Mouse (Mus musculus) megakaryocyte progenitor cell, adult 5-6 weeks (primary cell): ENCODE results near the gene Tnfaip2. TPM values are rescaled to one million over a fixed set of nuclear protein-coding genes. Genes with fewer than 3 reads are reported as not detected.

Source experiments
- ATAC-seq: replicated peaks from 2 replicates; pipeline ENCODE4 v1.8.0; 2016; ENCODE audit warnings: mild to moderate bottlenecking, moderate TSS enrichment, inconsistent platforms; ENCODE audit not compliant: poor library complexity
- total RNA-seq, 2 experiments: library from RNA; stranded (forward) in 1 of 2; stranded (reverse) in 1 of 2; fragments of 157-497, 149-512 nt in 1 of 2; fragments of 200-1000 nt in 1 of 2; gene quantifications; 2 replicates each; pipeline versions ENCODE4 v1.2.3 to v1.2.4; 2015 to 2017

Tnfaip2 gene
- total RNA-seq, 2 experiments from 2014 or later: 18.3 to 31.1 TPM

DNA sequence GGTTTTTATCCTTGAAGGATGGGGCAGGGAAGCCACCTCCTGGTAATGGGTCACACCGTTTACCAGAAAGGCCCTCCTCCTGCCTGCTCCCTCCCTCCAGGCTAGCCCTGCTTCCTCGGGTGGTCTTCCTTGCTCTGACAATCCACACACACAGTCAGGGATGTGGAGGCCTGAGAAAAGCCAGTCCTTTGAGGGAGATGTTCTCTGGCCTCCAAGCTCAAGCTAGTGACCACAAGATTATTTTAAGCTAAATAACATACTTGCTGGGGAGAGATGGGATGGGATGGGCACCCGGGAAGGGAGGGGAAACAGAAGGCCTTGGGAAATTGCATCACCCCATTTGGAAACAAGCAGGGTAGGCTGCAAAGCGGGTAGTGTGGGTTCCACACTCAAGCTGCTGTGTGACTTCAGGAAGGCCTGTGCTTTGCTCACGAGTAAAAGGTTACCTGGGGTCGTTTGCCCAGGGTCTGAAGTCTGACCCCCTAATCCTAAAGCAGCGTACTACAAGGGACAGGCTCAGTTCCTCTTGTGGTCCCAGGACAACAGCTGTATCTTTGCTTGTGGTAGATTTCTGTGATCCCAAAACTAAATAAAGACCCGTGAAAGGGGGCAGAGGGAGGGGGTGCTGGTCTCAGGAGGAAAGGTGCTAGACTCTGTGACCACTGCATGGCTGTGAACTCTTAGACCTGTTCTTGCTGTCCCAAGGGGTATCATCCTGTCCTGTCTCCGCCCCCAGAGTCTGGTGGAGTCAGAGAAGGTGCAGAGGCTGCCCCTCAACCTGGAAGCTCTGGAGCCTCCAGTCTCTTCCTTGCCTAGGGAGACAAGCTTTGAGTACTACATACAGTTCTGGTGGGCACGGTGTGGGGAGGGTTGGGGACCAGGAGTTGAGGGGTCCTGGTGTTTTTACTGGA, 1.9 kb downstream of the Tnfaip2 start:
- peak; percentile 6; the same call in 1 of the 2 replicates for ATAC-seq

GRCm38 (mm10) chr12:111445161-111445889, 3.1 kb downstream of the Tnfaip2 start:
- no peak for ATAC-seq

GRCm38 (mm10) chr12:111445890-111446613, 3.8 kb downstream of the Tnfaip2 start:
- ATAC-seq: no peak

DNA sequence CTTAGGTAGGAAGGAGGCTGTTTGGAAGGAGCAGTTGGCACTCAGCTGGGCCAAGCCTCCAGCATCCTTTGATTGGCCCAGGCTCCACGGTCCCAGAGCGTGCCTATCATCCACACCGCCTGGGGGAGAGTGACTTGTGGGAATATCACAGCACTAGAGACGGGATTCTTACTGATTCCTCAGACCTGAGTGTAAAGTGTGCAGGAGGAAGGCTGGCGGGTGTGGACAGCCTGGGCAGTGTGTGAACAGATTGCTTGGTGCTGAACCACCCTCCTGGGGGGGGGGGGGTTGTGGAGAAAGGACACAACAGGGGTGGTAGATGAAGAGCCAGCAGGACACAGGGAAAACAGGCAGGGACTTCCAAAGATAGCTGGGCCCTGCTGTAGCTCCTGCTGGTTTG, 4.5 kb downstream of the Tnfaip2 start:
- no peak for ATAC-seq

DNA sequence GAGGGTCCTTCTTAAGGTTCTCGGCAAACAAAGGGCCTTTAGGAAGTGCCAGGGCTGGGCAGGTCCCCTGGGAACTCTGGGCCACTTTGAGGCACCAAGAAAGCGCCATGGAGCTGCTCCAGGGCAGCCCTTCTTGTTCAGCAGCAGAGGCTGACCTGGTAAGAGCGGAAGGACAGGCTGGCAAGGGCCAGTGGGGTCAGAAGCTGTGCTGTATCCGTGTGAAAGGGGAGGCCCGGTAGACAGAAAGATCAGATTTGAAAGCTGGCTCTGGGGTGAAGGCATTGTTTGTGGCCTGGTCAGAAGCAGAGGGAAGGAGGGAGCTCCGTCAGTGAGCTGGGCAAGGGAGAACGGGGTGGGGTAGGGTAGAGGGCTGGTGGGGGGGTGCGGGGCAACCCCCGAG, 5.1 kb downstream of the Tnfaip2 start:
- no peak for ATAC-seq

GRCm38 (mm10) chr12:111447898-111448760, 5.9 kb downstream of the Tnfaip2 start:
- no peak for ATAC-seq

- 0 out of 2 replicates have a peak, but pooled peaks have one; percentile 23 for ATAC-seq
These were observed 6.8 kb downstream of the Tnfaip2 start for GRCm38 (mm10) chr12:111448931-111449705.

- no peak for ATAC-seq
These were observed 8.1 kb downstream of the Tnfaip2 start for GRCm38 (mm10) chr12:111450359-111450758.

- ATAC-seq: no peak
These were observed 9.3 kb downstream of the Tnfaip2 start for GRCm38 (mm10) chr12:111451561-111451960.

GRCm38 (mm10) chr12:111454021-111454420, 11.8 kb downstream of the Tnfaip2 start:
- no peak for ATAC-seq

DNA sequence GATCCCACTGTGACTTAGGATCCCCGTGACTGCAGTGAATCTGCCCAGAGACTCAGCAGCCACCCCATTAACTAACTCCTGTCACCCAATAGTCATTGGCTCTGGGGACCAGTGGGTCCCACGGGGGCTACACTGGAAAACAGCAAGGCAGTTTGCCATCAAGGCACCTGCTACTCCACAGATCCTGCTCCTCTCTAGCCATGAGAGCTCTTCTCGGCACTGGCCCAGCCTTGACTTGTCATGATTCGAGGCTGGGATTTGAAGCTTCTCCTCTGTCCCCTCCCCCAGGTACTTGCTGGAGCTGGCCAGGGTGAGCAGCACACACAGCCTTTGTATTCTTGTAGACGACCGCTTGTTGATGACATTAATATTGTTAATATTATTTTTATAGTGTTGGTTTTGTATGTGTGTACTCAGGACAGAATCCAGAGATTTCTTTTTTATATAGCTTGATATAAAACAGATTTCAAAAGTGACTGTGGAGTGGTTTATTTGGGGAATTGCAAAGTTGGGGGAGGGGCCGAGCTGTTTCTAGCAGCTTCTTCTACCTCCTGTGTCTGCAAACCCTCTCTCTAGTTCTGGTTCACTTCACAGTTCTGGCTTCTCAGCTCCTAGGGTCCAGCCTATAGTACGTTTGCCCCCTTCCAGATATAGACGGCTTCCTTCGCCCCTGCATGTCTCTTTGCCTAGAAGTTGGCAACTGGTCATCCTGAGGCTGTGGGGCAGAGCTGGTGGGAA, 12.4 kb downstream of the Tnfaip2 start:
- ATAC-seq: no peak

- ATAC-seq: no peak
These were observed 13.1 kb downstream of the Tnfaip2 start for GRCm38 (mm10) chr12:111455311-111455846.

GRCm38 (mm10) chr12:111455860-111456259, 13.6 kb downstream of the Tnfaip2 start:
- no peak for ATAC-seq

DNA sequence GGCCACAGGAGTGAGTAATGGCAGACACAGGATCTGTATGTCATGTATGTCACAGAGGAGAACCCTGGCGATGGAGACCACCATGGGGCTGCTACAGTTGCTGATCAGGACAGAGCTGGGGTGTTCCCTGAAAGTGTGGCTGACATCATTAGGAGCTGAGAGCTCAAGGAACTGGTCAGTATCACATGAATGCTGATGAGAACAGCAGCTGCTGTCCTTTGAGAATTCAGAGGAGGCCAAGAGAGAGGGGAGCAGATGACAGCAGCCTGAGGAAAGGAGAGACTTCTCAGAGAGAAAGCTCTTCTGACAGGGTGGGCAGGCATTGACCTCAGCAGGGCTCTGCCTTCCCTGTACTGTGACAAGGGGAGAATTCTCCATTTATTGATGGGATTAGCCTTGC, 15.5 kb downstream of the Tnfaip2 start:
- ATAC-seq: no peak

- ATAC-seq: no peak
These were observed 21.3 kb downstream of the Tnfaip2 start for GRCm38 (mm10) chr12:111463570-111463969.

DNA sequence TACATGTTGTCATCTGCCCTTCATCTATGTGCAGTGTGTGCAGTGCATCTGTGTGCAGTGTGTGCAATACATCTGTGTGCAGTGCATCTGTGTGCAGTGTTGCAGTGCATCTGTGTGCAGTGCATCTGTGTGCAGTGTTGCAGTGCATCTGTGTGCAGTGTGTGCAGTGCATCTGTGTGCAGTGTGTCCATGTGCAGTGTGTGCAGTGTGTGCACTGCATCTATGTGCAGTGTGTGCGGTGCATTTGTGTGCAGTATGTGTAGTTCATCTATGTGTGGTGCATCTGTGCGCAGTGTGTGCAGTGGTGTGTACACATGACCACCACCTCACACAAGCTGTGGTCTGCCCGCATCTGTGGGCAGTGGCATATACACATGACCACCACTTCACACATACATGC, 24.1 kb downstream of the Tnfaip2 start:
- ATAC-seq: no peak

GRCm38 (mm10) chr12:111468206-111468605, 25.9 kb downstream of the Tnfaip2 start:
- ATAC-seq: no peak

DNA sequence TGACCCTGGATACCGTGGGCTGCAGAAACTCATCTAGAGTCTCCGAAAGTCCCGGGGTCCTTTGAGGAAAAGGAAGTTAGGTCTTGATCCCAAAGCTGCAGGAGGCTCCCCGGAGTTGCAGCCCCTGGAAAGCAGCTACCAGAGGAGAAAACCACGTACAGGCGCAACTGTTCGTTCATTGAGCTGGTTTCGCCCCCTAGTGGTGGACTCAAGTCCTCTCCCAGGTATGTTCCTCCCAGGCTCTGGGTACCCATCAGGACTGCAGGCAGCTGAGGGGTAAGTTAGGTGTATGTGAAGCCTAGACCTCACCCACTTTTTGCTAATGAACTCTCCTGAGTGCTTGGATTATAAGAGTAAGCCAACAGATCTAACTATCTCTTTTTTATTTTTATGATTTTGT, 27.2 kb downstream of the Tnfaip2 start:
- ATAC-seq: peak; percentile 97

DNA sequence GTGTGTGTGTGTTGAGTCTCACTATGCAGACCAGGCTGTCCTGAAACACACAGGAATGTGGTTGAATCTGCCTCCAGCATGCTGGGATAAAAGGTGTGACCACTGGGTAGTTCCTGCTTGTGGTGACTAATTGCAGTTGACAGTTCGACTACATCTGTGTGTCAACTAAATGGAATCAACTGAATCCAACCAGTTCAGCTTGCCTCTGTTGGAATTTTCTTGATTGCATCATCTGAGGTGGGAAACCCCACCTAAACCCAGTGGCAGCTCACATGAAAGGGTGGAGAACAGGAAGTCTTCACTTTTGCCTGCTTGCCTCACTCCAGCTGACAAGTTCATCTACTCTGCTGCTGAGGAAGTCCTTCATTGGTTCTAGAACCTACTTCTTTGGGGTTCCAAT, 28.9 kb downstream of the Tnfaip2 start:
- ATAC-seq: no peak
